Mouse (Mus musculus) heart, postnatal 10 days (tissue): ENCODE measurements at regions not wholly inside any gene's neighbourhood (a gene's known extent, or its start where the extent isn't known, plus 50 kb on each side); places are given as distances from the start of the nearest gene placed in this dataset.

Experiments
- DNase-seq, 2 experiments: peaks; one replicate each; pipeline ENCODE4 v3.0.0; 2021
- intact Hi-C: fragments of 180-260 bp; cut with DNase I; formaldehyde crosslinking; loops from one replicate; pipeline ENCODE4 v1.15.1; 2025

DNA sequence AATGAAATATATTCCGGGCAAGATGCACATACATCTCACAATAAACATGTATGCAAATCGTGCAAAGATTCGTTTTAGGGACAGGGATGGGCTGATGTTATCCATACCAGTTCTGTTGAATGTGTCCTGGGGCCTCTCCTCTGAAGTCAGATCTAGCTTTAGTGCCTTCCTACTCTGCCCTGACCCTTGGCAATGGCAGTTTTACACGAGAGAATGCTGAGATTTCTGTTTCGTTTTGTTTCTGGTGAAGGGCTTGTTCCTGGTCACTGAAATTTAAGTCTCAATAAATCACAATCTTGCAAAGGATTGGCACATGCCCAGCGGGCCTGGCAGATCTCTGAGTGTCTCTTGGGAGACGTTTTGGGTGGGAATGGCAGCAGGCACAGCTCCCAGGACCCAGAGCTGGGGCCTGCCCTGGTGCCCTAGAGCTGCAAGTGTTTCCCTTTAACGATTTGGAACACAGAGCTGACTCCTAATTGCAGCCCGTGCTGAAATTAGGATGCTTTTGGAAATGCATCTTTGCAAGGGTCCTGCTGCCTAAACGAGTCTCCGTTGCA lies 447.5 kb downstream of the Etnk1 start:
- no peak for DNase-seq
- intact Hi-C loops = no loop called here

GRCm38 (mm10) chr6:143615361-143615760 lies 448.3 kb downstream of the Etnk1 start:
- no peak for DNase-seq
- intact Hi-C loops = no loop called here

DNA sequence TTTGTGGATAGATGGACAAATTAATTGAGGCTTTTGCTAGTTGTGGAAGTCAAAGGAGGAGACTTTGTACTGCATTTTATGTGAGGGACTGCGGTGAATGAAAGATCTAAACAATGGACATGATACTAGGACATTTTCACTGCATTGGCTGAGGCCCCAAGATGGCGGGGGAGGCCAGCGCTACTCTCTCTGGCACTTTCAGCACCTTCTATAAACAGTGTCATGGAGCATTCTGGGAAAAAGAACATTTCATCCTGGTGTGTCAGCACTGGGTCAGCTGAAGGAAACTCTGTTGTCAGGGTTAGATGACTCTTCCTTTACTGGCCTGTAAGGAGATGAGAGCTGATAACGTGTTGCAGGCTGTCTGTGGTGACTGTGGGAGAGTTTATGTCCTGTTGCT lies 449.4 kb downstream of the Etnk1 start:
- intact Hi-C loops = no loop called here
- DNase-seq = no peak

DNA sequence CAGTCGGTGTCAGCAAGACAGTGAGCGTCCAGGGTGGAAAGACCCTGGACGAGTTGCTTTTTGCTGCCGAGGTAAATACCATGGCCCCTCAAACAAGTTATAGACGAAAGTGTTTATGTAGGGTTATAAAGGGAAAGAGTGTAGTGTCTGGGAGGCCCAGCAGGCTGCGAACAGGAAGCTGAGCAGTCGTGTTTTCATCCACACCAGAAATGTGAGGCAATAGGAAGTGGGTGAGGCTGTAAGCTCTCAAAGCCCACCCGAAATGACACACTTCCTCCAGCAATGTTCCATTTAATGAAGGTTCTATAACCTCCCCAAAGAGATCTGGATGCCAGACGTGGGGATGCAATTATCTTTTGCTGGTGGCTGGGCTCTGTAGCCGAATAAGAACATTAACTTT lies 451.5 kb downstream of the Etnk1 start:
- intact Hi-C loops = no loop called here
- no peak for DNase-seq

GRCm38 (mm10) chr6:143620583-143620982 lies 453.6 kb downstream of the Etnk1 start:
- intact Hi-C loops = no loop called here

DNA sequence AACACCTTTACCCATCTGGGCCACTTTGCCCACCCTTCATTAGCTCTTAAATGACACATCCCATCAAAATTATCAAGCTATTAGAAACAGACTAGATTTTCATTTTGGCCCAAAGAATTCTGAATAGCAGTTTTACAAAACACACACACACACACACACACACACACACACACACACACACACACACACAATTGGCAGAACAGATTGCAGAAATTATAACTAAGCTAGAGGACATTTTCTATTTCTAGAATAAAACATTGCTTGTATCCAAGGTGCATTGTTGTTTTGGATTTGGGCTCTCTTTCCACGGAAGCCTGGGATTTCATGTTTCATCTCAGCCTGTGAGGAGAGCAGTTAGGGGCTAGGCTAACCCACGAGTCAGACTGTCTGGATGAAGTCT lies 455.1 kb downstream of the Etnk1 start:
- intact Hi-C loops = no loop called here
- DNase-seq = no peak

More at GRCm38 (mm10) chr6:143620583-143620982, 453.6 kb downstream of the Etnk1 start:
- no peak for DNase-seq

DNA sequence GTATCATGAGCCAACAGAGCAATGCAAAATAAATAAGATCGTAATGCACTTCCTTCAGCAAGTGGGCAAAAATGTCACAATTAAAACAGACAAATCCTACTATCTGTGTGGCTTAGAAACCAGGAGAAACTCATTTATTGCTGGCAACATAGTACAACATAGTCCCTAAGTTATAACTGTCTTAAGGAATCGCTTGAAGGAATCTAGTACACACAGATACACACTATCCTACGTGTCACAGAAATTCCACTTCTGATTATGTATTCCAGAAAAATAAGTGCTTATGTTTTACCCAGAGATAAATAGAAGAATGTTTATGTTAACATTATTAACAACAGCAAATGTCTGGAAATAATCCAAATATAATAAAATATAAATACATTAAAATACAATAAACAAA lies 457.9 kb downstream of the Etnk1 start:
- no peak for DNase-seq

DNA sequence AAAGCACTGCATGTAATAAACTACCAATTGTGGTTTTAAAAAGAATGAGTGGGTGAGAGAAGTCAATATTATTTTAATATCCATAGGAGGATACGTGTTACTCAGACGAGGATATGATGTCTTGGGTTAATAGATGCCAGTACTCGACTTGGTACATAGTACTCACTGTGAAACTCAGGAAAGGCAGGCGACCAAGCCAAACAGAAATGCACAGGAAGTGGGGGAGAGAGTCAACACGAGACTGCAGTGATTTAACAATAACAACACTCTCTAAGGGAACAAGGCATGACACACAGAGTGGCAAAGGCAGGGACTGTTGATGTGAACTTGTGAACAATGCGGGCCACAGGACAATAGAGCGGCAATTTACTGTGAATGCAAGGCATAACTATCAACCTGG lies 464.6 kb downstream of the Etnk1 start:
- no peak for DNase-seq
- intact Hi-C loops = no loop called here

More for the DNA sequence above, 457.9 kb downstream of the Etnk1 start:
- intact Hi-C loops = no loop called here

GRCm38 (mm10) chr6:143633710-143634109 lies 466.7 kb downstream of the Etnk1 start:
- DNase-seq = no peak

DNA sequence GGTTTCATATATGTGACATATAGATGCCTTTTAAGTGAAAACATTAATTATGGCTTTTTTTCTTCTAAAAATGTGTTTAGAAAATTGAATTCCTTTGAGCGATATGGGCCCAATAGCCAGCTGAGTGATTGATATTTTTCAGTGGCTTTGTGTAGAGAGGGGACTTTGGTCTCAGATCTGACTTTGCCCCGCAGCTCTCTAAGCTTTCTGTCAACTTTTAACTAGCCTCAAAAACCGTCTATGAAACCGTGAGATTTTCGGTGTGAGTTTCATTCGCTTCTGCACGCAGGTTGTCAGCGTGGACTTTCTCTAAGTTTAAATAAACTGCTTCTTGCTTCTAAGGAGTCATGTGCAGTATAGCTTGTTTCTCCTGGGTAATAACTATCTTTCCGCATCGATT lies 467.3 kb downstream of the Etnk1 start:
- DNase-seq = no peak
- intact Hi-C loops = no loop called here

More at GRCm38 (mm10) chr6:143633710-143634109, 466.7 kb downstream of the Etnk1 start:
- intact Hi-C loops = no loop called here

DNA sequence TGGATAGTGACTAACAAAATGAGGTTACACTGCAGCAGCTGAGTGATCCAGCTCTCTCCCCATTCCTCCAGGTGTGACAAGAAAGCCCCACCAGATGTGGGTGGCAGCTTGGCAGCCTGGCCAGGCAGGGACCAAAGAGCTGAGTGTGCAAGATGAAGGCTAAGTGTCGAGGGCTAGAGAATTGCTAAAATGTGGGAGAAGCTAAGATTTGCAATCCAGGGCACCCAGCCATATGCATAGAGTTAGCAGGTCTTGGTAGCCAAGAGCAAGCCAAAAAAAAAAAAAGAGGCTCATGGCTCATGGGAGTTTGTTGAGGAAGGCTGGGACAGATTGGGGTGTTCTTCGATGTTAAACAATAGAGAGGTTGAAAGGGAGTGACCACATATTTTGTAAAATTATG lies 468.0 kb downstream of the Etnk1 start:
- intact Hi-C loops = no loop called here
- no peak for DNase-seq

GRCm38 (mm10) chr6:143640652-143641051 lies 473.6 kb downstream of the Etnk1 start:
- peak in 1 of 2 experiments; percentile 19 for DNase-seq
- intact Hi-C loops = no loop called here

DNA sequence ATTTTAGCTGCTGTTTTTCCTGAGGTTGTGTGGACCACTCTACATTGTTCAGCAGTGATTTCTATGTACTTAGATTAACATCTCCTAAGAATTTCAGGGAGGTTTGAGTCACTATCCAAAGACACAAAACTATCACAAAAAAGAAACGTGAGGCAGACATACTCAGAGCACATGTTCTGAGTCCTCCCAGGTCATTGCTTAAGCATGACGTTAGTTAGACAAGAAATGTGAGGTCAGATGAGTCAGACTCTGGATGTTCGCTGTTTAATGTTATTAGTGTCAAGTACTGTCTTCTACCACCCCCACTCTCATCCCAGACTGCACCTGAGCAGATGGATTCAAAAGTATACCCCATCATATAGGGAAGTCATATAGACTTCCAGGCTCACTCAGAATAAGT lies 475.0 kb downstream of the Etnk1 start:
- intact Hi-C loops = no loop called here
- DNase-seq = no peak

GRCm38 (mm10) chr6:143645989-143646388 lies 479.0 kb downstream of the Etnk1 start:
- intact Hi-C loops = no loop called here
- no peak for DNase-seq

DNA sequence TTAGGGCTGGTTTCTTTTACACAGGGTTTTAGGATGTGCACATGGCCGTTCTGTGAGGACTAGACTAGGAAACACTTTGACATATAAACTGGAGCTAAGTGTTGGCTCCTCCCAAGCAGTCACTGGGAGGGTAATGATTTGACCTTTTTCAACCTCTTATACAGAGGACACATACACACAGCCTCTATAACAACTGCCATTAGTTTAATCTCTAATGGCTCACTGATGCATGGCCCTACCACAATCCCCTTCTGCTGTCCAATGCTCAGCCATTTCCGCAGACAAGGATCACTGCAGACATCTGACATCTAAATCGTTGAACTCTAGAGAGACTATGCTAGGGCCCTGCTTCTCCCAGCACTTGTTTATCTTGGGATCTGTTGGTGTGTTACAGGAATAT lies 481.5 kb downstream of the Etnk1 start:
- DNase-seq = no peak
- intact Hi-C loops = no loop called here

DNA sequence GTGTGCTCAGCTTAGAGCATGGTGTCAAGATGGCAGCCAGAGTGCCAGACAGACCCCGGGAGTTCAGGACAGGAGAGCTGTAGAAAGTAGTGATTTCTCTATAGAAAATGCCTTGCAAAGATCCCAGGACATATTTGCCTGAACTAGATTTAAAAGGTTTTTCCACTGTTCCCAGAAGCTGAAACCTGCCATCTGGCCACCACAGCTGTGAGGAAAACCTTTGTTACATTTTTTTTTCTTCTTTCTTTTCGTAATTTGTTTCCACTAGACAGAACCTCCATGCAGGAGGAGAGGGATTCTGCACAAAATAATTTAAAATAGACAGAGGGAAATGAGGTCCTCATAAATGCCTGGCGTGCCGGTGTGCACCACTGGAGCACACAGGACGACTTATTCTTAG lies 489.6 kb downstream of the Etnk1 start:
- intact Hi-C loops = no loop called here

DNA sequence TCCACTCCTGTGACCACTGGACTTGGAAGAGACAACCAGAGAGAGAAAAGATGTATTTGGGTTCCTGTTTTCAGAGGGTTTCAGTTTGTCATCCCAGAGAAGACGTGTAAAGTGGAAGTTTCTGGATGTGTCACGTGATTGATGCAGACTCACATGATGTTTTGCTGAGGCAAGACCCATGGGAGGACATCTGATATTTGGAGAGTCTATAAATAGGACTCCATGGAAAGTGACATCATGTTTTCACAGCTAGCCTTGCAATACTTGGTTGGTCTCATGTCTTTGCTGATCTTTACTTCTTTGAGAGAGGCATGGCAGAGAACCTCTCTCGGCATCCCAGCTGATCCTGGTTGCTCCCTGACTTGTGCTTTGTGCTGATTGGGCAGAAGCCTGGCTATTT lies 493.8 kb downstream of the Etnk1 start:
- DNase-seq = peak in 1 of 2 experiments; percentile 4
- intact Hi-C loops = no loop called here

More for the DNA sequence above, 489.6 kb downstream of the Etnk1 start:
- no peak for DNase-seq

DNA sequence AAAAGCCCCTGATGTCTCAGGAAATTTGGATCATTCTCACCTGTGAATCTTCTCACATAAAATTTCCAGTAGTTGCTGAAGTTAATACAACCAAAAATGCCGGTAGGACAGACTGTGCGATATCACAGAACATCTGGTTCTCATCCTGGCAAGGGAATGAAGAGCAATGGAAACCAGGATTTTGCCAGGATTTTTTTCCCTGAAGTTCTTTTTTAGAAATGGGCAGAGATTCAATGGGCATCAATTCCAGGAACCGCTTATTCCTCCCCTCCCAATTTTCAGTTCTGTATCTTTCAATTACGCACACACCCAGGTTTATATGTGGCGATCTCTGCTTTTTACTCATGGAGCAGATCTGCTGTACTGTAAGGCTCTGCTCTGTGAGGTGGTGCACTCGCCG lies 496.3 kb downstream of the Etnk1 start:
- DNase-seq = no peak
- intact Hi-C loops = no loop called here

DNA sequence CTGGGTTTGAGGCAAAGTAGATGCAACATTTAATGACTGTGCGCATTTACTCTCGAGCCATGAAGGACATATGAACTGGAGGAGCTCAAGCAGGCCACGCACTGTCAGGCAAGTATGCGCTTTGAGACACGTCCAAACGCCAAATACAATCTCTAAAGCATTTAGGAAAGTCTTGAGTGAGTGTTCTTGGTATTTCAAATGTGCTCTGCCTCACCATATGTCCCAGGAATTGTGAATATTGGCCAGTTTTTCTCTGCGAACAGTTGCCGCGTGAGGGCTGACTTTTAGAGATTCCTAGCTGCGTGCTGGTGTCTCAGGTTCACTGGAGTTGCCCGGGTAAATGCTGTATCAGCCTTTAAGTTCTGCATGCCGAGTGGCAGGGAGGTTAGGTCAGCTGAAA lies 498.4 kb downstream of the Etnk1 start:
- intact Hi-C loops = no loop called here
- DNase-seq = no peak

- intact Hi-C loops = no loop called here
- DNase-seq = no peak
These were observed 501.5 kb downstream of the Etnk1 start for GRCm38 (mm10) chr6:143668551-143668950.

DNA sequence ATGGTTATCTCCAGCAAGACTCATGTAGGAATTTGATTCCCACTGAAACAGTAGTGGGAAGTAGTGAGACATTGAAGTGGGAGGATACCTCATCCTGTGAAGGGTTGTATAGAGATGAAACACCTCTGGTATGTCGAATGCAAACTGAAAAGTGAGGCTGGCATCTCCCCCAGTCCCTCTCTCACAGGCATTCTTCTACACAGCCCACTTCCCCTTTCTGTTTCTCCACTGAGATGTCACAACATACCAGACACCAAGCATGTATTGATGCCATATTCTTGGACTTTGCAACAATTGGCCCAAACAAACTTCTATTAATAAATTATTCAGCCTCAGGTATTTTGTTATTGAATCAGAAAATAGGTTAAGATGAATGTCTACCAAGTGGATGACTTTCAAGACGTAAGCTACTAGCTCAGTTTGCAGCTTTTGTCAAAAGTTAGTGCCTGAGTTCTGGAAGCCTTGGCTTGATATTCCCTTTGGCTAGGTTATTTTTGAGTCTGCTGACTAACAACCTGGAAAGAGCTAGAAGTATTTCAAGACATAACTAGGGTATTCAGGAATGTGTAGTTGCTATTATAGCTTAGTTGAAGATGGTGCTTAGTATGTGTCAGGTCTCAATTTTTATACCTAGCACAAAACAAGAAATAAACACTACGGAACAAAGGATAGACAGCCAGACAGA lies 502.6 kb downstream of the Etnk1 start:
- no peak for DNase-seq
- intact Hi-C loops = no loop called here

DNA sequence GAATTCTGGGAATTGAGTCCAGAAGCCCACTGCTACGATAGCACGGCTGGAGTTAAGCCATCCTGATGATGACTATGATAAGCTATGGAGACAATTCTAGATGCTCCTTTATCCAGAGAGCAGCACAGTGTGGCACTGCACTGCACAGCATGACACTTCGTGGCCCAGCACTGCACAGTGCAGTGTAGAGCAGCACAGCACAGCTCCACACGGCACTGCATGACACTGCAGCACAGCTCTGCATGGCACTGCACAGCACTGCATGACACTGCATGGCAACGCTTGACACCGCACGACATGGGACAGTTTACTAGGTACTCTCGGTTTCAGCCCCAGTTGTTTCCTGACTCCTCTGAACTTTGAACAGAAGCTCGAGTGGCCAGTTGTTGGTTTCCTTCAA lies 523.1 kb downstream of the Etnk1 start:
- intact Hi-C loops = no loop called here
- no peak for DNase-seq

- DNase-seq = peak in 1 of 2 experiments; percentile 8
- intact Hi-C loops = no loop called here
These were observed 523.8 kb downstream of the Etnk1 start for GRCm38 (mm10) chr6:143690866-143691265.
